Mouse (Mus musculus) stomach, postnatal 0 days (tissue): ENCODE results near the gene Sass6.

Experiments
- CTCF ChIP-seq: IDR thresholded peaks from 2 replicates; pipeline ENCODE4 v1.5.1; 2016; ENCODE audit warnings: antibody characterized with exemption, low read depth, mild to moderate bottlenecking, moderate library complexity
- EP300 ChIP-seq: optimal IDR thresholded peaks from 2 replicates; pipeline ENCODE3; 2016; ENCODE audit warnings: antibody characterized with exemption

- TF ChIP-seq CTCF: no peak
- no peak for TF ChIP-seq EP300
Observed at GRCm38 (mm10) chr3:116658928-116659565, 64.3 kb downstream of the Sass6 start.
